Mouse (Mus musculus): ENCODE measurements around the gene Ptgr1.

Gene Ptgr1

DNA sequence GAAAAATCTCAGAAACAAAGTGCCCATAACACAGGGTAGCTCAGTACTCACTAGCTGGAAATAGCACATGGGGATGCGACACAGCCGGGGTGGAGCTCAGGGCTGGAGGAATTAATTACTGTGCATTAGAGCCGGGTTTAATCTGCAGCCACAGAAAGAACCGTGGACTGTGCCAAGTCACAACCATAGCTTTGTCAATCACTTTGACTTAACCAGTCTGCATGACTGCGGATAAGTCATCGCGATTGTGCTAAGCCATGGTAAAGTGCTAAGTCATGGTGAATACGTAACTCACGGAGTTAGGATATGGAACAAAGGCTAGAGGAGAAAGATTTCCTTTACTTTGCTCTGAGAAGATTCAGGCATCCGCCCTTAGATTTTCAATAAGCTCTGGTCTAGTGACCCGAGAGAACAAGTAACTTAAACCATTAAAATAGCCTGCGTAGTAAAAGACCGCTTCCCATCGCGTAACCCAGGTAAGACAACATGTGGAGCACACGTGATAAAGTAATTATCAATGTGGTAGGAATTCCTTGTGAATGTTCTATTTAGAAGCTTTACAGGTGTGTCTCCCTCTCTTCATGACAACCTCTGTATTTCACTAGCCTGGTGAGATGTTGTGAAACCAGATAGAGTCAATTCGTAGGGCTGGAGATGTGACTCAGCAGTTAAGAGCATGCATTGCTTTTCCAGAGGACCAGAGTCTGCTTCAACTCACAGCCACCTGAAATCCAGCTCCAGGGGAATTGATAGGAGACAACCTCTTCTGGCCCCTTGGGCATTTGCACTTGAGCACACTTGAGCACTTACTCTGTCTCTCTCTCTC, 3.9 kb upstream of the Ptgr1 start:
- DNase-seq = no peak

DNA sequence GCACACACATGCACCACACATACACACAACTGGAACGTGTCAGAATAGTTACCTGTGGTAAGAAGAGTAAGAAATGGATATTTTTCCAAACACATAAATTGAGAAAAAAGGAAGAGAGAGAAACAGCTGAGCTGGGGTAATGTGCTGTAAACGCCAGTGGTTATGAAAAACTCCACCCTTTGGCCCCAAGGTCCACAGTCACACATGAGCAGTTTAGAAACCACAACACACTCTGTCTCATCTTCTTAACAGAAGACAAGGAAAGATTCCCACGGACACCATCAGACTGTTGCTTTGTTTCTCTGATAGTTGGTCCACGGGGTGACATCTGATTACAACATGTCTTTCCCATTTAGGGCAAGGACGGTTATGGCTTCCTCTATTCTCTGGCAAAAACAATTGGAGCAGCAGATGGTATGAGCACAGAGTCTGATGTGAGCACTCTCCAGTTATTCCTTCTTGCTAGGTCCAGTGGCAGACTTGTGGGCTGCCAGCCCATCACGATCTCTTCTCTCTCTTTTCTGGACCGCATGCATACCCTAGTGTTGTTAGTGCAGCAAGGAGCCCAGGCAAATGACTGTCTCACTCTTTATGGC, 2.5 kb upstream of the Ptgr1 start:
- DNase-seq = peak; percentile 44 to 65

GRCm38 (mm10) chr4:58985157-58985648, 1.7 kb downstream of the Ptgr1 start:
- DNase-seq = peak; percentile 76 to 88

DNA sequence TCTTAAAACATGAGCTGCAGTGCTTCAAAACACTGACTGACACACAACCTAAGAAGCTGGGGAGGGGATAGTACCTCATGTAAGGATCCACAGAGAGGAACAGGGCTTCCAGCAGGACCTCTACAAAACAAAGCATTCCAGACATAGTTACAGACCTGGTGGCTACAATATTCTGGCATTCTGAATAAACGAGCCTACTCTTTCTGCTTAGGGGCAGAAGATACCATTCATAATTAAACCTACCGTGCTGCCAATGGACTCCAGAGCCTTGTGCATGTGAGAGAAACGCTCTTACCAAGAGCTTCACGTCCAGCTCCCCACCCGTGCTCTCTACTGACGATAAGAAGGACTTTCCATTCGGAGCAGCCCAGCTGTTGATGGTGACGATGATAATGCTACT, 4.1 kb downstream of the Ptgr1 start:
- DNase-seq = no peak

GRCm38 (mm10) chr4:58981421-58981820, 5.5 kb downstream of the Ptgr1 start:
- no peak for DNase-seq

DNA sequence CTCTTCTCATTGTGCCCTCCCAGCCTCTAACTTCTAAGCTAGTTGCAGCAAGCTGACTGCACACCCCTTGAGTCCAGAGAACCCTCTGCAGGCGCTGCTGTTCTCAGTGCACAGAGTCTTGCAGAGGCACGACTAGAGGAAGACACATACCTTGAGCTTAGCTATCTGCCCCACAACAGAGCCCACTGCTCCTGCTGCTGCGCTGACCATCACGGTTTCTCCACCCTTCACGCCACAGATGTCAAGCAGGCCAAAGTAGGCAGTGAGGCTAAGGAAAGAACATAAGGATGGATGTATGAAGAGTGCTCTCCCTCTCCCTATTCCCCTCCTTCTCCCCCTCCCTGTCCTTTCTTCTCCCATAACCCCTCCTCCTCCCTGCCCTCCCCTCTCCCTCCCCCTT, 11.2 kb downstream of the Ptgr1 start:
- no peak for DNase-seq

- no peak for DNase-seq
Measured at GRCm38 (mm10) chr4:58970678-58971077, 16.2 kb downstream of the Ptgr1 start.

DNA sequence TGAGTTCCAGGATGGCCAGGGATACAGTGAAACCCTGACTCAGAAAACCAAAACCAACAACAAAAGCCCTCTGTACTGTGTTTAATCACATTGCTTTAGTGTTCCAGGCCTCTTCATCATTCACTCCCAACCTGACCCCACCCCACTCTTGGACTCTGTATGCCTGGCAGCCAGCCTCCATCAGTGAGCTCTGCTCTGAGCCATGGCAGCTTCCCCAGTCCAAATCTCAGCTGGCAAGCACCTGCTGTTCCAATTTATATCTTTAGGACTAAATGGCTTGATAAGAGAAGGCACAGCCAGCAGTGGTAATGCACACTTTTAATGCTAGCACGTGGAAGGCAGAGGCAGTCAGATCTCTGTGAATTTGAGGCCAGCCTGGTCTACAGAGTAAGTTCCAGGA, 21.8 kb downstream of the Ptgr1 start:
- no peak for DNase-seq

DNA sequence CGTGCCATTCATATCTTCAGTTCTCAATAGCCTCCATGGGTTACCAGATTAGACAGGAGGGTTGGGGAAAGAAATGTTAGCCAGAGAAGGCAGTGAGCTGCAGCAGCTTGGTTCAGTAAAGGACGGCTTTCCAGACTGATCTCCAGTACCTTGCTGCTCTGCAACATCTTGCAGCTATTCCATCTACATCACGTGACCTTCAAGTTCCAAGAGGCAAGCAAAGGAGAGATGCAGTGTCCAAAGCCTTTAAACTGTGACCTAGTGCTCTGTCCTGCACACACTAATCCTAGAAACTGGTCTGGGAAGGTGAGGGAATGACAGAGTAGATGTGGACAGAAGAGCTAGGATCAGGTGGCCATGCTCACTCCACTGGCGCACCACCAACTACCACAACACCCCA, 23.6 kb downstream of the Ptgr1 start:
- DNase-seq = no peak

DNA sequence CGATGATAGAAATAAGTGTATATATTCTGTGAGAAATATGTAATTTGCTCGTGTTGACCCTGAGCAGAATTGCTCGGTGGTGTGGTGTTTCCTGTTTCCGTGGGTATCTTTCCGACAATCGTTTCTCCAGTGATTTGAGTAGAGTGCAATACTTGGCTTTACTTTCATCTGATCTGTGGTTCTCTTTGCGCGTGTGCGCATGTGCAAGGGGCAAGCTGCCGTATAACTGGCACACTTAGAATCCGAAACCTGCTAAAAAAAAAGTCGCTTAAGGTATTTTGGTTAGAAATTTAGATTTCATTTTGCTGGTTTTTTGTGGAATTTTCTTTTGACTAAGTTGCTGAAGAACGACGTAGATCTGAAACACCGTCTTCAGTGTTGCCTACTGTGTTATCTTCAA, 25.2 kb downstream of the Ptgr1 start:
- DNase-seq = no peak

DNA sequence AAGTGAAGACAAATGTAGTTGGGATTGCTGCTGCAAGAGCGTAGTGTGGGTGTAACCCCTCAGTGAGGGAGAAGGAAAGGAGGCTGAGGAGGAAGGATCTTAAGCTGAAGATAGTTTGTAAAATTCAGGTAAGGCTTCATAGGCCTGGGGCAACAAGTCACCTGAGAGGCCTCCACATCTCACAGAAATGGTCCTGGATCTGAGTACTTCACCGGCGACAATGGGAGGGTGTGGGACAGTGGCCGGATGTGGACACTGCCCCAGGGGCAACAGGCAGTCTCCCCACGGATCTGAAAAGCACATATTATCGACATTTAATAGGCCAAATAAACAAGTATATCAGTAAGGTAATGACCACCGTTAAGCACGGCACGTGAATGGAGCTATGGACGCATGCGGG, 34.3 kb downstream of the Ptgr1 start:
- DNase-seq = no peak

GRCm38 (mm10) chr4:58948391-58948790, 38.5 kb downstream of the Ptgr1 start:
- no peak for DNase-seq

DNA sequence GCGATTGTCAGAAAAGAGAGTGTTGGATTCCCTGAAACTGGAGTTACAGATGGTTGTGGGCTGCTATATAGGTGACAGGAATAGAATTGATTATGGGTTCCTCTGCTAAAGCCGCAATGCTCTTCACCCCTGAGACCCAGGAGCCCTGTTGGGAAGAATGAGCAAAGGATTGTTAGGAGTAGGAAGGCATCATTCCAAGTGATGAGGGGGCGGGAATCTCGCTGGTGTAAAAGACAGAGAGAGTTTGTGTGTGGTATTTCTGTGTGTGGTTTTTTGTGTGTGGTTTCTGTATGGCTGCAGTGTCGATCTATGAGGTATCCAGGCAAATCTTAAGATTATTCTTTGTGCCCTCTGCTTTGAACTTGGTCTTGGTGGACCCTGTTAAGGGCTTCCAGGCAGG, 42.2 kb downstream of the Ptgr1 start:
- no peak for DNase-seq

DNA sequence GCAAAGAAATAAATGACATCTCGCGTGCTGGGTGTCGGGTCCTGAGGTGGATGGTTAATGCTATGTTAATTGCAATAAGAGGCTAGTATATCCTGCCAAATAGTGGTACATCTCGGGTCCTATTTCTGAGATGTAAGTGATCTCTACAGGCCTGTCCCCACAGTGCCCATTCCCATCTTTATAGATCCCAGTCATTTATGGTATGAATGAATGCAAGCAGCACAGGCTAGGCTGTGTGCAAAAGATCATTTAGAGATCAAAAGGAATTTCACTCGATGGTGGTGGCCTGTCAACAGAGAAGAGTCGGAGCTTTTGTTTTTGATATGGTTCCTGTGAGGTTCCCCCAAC, 42.7 kb downstream of the Ptgr1 start:
- DNase-seq = no peak

DNA sequence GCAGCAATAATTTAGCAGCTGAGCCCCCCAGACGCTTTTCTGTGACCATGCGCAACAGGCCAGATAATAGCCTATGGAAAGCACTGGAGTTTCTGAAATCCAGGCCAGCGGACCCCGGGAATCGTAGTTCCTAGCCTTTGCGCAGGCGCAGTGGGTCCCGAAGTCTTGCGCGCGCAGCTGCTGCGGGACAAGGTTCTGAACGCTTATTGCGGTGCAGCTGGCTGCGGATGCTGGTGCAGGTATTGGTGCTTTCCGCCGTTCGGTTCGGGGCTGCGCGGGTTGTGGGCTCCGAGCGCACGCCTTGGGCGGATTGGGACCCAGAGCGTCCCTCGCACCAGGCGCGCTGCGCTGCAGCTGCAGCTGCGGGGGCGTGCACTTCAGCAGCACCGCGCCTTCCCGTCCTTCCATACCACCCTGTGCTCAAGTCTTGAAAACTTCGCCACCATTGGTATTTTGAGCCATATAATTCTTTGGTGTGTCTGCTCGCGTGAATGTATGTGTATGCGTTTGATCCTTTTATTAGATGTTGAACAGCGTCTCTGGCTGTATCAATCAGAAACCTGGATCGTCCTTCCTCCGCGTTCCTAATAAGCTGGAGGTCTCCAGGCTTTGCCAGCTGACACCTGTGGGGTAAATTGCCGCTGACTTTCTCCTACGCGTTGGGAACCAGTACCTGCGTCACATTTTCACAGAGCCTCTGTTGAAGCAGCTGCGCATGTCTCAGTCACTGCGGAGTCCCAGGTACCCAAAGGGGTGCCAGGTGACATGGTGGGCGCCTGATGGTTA, 43.3 kb downstream of the Ptgr1 start, which contains the start of gene Zkscan16:
Gene Zkscan16 (plus strand): TSS at position 209 of the 786 bp plus-strand sequence.
- DNase-seq = peak; percentile 72 to 75

DNA sequence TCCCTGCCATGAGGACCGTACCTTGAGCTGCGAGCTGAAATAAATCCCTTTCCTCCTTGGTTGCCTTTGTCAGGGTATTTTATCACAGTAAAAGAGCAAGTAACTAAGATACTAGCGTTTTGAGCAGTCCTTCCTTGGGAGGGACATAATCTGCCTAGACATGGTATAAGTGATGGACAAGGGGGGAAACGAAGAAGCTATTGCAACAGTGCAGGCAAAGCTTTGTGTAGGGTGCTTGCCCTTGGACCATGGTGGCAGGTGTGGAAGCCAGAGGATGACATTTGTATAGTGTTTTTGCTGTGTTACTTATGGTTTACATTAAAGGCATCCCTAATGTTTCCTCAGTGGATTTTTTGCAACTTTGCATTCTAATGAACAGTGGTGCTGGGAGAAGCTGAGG, 44.0 kb downstream of the Ptgr1 start:
- no peak for DNase-seq

DNA sequence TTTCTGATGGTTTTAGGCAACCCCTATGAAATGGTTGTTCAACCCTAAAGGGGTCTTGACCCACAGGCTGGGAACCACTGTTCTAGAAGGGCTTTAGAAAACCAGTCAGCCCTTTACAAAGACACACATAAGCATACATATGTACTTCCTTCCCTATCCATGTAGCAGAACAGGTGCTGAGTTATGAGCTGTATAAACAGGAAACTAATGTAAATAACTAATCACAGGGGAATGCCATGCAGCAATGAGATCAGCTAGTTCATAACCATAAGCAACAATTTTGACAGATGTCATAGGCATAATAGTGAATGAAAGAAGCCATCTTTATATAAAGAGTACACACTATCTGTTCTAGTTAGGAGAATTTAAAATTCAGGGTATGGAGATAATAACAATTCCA, 45.3 kb downstream of the Ptgr1 start:
- no peak for DNase-seq

DNA sequence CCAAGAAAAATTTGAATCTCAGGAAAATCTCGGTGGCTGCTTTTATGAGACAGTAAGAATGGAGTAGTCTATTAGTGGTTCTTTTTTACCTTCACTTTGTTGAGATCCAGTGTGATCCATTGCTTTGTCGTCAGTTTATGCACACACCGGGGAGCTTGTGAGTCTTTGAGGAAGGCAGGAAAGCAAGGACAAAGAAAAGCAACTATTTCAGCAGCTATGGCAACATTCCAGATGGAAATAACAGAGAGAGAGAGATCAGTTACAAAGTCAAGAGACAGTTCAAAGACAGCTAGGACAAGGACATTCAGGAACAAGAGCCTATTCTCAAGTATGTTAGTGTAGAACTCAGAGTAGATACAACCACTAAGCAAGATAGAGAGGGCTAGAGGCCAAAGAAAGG, 51.1 kb downstream of the Ptgr1 start:
- no peak for DNase-seq

GRCm38 (mm10) chr4:58934746-58935476, 52.0 kb downstream of the Ptgr1 start:
- DNase-seq = peak; percentile 14 to 53

- no peak for DNase-seq
Measured at GRCm38 (mm10) chr4:58934308-58934707, 52.6 kb downstream of the Ptgr1 start.

DNA sequence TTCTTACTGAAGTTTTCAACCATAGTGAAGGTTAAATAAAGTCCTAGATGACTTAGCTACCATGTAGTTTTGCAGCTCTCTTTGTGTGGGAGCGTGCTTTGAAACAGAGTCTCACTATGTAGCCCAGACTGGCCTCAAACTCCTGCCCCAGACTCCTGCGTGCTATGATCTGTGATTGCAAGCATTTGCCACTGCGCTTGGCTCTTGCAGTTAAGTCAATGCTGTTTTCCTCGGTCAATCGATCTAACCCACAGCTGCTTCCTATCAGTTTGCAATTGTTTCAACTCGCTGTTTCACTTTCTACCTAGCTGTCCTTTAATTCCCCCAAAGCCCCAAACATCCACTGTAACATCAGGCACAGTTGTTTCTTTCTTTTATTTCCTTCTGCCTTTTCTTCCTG, 54.4 kb downstream of the Ptgr1 start:
- DNase-seq = no peak

- DNase-seq = no peak
Measured at GRCm38 (mm10) chr4:58927661-58928060, 59.3 kb downstream of the Ptgr1 start.

- DNase-seq = no peak
Measured at GRCm38 (mm10) chr4:58926120-58926519, 60.8 kb downstream of the Ptgr1 start.
